Mouse (Mus musculus) heart, adult 2 months (tissue): ENCODE measurements around the gene Usp4.

Source experiments
- CTCF ChIP-seq: fragments of 200-600 bp; IDR thresholded peaks from 2 replicates; pipeline ENCODE4 v1.8.1; 2022; ENCODE audit warnings: antibody characterized with exemption, mild to moderate bottlenecking, moderate library complexity
- EP300 ChIP-seq: fragments of 200-500 bp; IDR thresholded peaks from 2 replicates; pipeline ENCODE4 v1.6.1; 2011; ENCODE audit warnings: low read depth, low read length, control low read depth; ENCODE audit not compliant: insufficient read depth
- POLR2A ChIP-seq: fragments of 200-500 bp; IDR thresholded peaks from 2 replicates; pipeline ENCODE4 v1.6.1; 2011; ENCODE audit warnings: mild to moderate bottlenecking, low read depth, low read length, control low read depth; ENCODE audit not compliant: insufficient read depth

DNA sequence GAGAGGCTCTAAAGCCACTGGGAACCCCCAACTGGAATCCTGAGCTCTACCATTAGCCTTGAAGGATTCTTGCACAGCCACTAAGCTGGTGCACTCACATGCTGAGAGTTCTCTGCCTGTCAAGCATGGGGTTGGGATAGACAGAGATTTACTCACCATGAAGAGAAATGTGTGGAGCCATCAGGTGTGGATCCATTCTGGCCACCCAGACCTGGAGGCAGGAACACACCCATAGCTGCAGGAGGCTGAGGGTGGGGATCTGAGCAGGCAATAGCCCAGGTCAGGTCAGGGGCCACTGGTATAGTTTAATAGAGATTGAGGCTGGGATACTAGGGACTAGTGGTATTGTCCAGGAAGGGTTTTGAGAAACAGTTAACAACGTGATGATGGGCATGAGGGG, 42.5 kb upstream of the Usp4 start:
- TF ChIP-seq CTCF (no peak), EP300 (no peak), POLR2A (no peak)
